Mouse (Mus musculus): Measurements from ENCODE around the gene Angptl7. TPM values are rescaled to one million over a fixed set of nuclear protein-coding genes. Genes with fewer than 3 reads are reported as not detected.

The Angptl7 gene
- polyA plus RNA-seq, 1 experiment from 2014 or later = 1.2 TPM

DNA sequence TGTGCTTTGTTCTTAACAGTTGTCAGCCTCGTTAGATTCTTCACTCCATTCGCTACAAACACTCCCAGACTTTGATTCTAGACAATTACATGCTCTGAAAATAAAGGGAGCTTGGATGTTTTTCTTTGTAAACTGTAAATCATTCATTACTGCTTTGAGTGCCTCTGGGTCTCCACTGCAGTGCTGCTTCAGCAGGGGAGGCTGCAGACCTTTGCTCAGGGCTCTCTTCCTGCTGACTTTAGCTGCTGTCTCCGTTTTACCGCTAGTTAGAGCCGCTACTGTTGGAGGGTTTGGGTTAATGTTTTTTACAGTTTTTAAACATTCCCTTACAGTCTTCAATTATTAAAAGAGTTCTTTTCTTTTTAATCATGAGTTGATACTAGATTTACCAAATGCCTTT is 26.8 kb downstream of the Angptl7 start:
- H3K9ac ChIP-seq (ENCODE audit: low read length) = no peak overlapping the region
- no peak overlapping the region for H3K4me3 ChIP-seq (ENCODE audit: low read depth, low read length)
- no peaks in the 10 kb centered on the region for H3K4me1 ChIP-seq (replicated peaks; ENCODE audit: control insufficient read depth, insufficient read depth)
- peaks cover 45% of the 10 kb centered on the region for H3K36me3 ChIP-seq (ENCODE audit: control insufficient read depth, insufficient read depth, low read length)
- ATAC-seq (ENCODE audit: low FRiP score, low TSS enrichment) (no peak), DNase-seq (ENCODE audit: low spot score) (no peak)
- H3K9me3 ChIP-seq (ENCODE audit: control insufficient read depth, low read length) = no peaks in the 10 kb centered on the region
- TF ChIP-seq CTCF (IDR thresholded peaks at IDR 0.05; ENCODE audit: low read depth) (no peak), EP300 (optimal IDR thresholded peaks at IDR 0.05) (no peak)
- no peak overlapping the region for H3K4me2 ChIP-seq (replicated peaks; ENCODE audit: low read depth)
- 90% methylated on average over 5 of the region's 5 CpGs for WGBS
- H3K27ac ChIP-seq (replicated peaks) = no peak overlapping the region
- H3K27me3 ChIP-seq (ENCODE audit: control insufficient read depth, insufficient read depth, low read length) = no peaks in the 10 kb centered on the region

DNA sequence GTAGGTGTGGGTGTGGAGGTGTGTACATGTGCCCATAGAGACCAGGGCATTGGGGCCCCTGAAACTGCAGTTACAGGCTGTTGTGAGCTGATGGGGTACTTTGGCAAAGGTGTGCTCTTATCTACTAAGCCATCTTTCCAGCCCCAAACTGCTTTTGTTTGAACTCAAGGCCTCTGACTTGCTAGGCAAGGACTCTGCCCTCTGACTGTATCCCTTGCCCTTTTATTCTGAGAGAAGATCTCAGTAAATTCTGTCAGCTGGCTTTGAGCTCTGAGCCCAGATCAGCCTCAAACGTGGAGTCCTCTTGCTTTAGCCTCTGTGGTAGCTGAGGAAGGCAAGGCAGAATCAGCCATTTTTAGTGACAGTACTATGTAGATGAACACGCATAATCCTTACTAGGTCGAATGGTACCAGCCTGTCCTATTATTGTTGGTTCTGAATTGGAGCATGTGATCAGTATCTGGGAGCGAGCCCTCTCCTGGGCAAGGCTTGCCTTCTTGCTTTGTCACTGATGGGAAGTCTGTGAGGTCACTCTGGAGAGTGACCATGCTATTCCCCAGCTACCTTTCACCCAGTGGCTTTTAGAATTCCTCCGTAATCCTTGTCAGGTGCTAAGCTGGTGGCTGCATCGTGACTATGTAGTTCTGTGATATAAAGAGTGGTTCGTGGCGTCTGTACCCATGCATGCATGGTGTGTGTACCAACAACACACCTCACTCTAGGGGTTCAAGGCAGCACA is 27.7 kb downstream of the Angptl7 start:
- H3K4me3 ChIP-seq (ENCODE audit: low read depth, low read length) = no peak overlapping the region
- peaks cover 51% of the 10 kb centered on the region for H3K36me3 ChIP-seq (ENCODE audit: control insufficient read depth, insufficient read depth, low read length)
- no peak overlapping the region for H3K4me2 ChIP-seq (replicated peaks; ENCODE audit: low read depth)
- H3K4me1 ChIP-seq (replicated peaks; ENCODE audit: control insufficient read depth, insufficient read depth) = no peaks in the 10 kb centered on the region
- WGBS = 92% methylated on average over 8 of the region's 8 CpGs
- H3K9me3 ChIP-seq (ENCODE audit: control insufficient read depth, low read length) = no peaks in the 10 kb centered on the region
- no peak overlapping the region for H3K27ac ChIP-seq (replicated peaks)
- no peak for ATAC-seq (ENCODE audit: low FRiP score, low TSS enrichment)
- TF ChIP-seq EP300 (optimal IDR thresholded peaks at IDR 0.05) (no peak), CTCF (IDR thresholded peaks at IDR 0.05; ENCODE audit: low read depth) (no peak)
- no peak overlapping the region for H3K9ac ChIP-seq (ENCODE audit: low read length)
- H3K27me3 ChIP-seq (ENCODE audit: control insufficient read depth, insufficient read depth, low read length) = no peaks in the 10 kb centered on the region
- no peak for DNase-seq (ENCODE audit: low spot score)

DNA sequence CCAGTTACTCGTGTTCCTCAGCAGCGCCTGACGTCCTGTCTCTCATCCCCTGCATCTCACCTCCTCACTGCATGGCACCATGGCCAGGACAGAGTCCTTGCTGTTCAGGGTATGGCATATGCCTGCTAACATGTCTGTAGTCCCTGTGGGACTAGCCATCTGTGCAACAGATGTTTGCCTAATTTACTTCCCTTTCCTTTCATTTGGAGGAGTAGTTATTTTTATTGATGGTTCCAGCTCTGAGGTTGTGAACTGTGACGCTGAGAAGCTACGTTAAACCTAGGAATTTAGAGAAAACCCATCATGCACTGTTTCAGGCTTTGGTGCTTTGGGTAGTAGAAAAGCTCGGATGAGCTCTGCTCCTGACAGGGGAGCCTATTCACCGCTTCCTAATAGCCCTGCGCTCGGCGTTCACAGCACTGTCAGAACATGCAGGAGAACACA is 28.9 kb downstream of the Angptl7 start:
- Histone ChIP-seq H3K9ac (ENCODE audit: low read length) (no peak overlapping the region), H3K4me2 (replicated peaks; ENCODE audit: low read depth) (no peak overlapping the region), H3K9me3 (ENCODE audit: control insufficient read depth, low read length) (no peaks in the 10 kb centered on the region), H3K4me3 (ENCODE audit: low read depth, low read length) (no peak overlapping the region), H3K27ac (replicated peaks) (no peak overlapping the region), H3K4me1 (replicated peaks; ENCODE audit: control insufficient read depth, insufficient read depth) (no peaks in the 10 kb centered on the region), H3K27me3 (ENCODE audit: control insufficient read depth, insufficient read depth, low read length) (no peaks in the 10 kb centered on the region), H3K36me3 (ENCODE audit: control insufficient read depth, insufficient read depth, low read length) (peaks cover 48% of the 10 kb centered on the region)
- ATAC-seq (ENCODE audit: low FRiP score, low TSS enrichment) = no peak
- WGBS = 85% methylated on average over 10 of the region's 10 CpGs
- no peak for TF ChIP-seq EP300 (optimal IDR thresholded peaks at IDR 0.05)
- TF ChIP-seq CTCF (IDR thresholded peaks at IDR 0.05; ENCODE audit: low read depth) = no peak
- DNase-seq (ENCODE audit: low spot score) = no peak

DNA sequence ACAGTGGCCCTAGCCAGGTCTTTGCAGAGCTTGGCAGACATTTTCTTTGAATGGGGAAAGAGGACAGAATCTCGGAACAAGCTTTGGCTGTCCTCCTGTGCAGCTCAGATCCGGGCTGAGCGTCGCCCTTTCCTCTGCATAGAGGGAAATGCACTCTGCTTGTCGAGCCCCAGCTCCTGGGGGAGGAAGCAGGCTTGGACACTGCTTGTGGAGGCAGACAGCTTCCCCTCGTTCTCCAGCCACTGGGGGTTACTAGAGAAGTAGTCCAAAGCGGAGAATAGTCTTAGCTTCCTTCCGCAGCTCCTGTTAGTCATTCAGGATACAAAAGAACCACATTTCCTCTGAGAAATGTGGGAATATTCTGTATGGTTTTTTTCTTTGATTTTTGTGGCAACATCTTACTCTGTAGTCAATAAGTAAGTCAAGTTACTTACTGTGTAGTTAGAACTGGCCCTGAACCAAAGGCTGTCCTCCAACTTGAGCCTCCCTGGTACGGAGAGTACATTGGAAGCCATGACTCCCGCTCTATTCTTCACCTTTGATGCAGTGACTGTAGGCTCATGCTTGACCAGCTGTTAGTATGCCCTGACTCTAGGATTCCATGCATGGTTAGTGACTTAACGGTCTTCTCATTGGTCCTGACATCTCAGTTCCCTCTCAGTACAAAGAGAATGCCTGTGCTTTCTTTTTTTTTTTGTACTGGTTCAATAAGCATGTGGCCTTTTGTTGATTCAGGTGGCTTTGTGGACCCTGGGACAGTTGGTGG is 30.6 kb downstream of the Angptl7 start:
- DNase-seq (ENCODE audit: low spot score) (no peak), ATAC-seq (ENCODE audit: low FRiP score, low TSS enrichment) (no peak)
- no peak for TF ChIP-seq EP300 (optimal IDR thresholded peaks at IDR 0.05)
- no peak for TF ChIP-seq CTCF (IDR thresholded peaks at IDR 0.05; ENCODE audit: low read depth)
- H3K4me2 ChIP-seq (replicated peaks; ENCODE audit: low read depth) = no peak overlapping the region
- no peak overlapping the region for H3K4me3 ChIP-seq (ENCODE audit: low read depth, low read length)
- H3K9me3 ChIP-seq (ENCODE audit: control insufficient read depth, low read length) = no peaks in the 10 kb centered on the region
- peaks cover 49% of the 10 kb centered on the region for H3K36me3 ChIP-seq (ENCODE audit: control insufficient read depth, insufficient read depth, low read length)
- no peaks in the 10 kb centered on the region for H3K4me1 ChIP-seq (replicated peaks; ENCODE audit: control insufficient read depth, insufficient read depth)
- no peak overlapping the region for H3K27ac ChIP-seq (replicated peaks)
- no peaks in the 10 kb centered on the region for H3K27me3 ChIP-seq (ENCODE audit: control insufficient read depth, insufficient read depth, low read length)
- H3K9ac ChIP-seq (ENCODE audit: low read length) = no peak overlapping the region
- 91% methylated on average over 11 of the region's 11 CpGs for WGBS

DNA sequence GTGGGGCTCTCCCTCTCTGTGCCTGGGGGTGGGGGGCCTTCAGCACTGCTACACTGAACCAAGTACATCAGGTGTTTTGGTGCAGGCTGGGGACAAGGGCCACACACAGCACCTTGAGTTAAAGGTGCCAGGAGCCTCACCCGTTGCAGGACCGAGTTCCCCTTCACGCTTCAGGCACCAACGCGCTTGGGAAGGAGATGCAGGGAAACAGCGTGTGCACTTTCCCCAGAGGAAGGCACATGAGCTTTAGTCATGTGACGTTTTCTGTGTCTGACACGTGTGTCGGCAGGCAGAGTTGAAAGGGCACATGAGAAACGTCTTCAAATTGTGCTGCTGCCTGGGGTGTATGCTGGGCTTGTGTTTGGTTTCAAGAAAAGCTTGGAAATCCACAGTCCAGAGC is 31.9 kb downstream of the Angptl7 start:
- ATAC-seq (ENCODE audit: low FRiP score, low TSS enrichment) = no peak

More for the DNA sequence above, 31.9 kb downstream of the Angptl7 start:
- Histone ChIP-seq H3K36me3 (ENCODE audit: control insufficient read depth, insufficient read depth, low read length) (peaks cover 57% of the 10 kb centered on the region), H3K4me1 (replicated peaks; ENCODE audit: control insufficient read depth, insufficient read depth) (no peaks in the 10 kb centered on the region), H3K4me3 (ENCODE audit: low read depth, low read length) (no peak overlapping the region), H3K9ac (ENCODE audit: low read length) (no peak overlapping the region), H3K27ac (replicated peaks) (no peak overlapping the region), H3K4me2 (replicated peaks; ENCODE audit: low read depth) (no peak overlapping the region), H3K27me3 (ENCODE audit: control insufficient read depth, insufficient read depth, low read length) (no peaks in the 10 kb centered on the region), H3K9me3 (ENCODE audit: control insufficient read depth, low read length) (no peaks in the 10 kb centered on the region)
- no peak for DNase-seq (ENCODE audit: low spot score)
- WGBS = 90% methylated on average over 10 of the region's 10 CpGs
- TF ChIP-seq CTCF (IDR thresholded peaks at IDR 0.05; ENCODE audit: low read depth) (no peak), EP300 (optimal IDR thresholded peaks at IDR 0.05) (no peak)
